In the genomic region with DNA sequence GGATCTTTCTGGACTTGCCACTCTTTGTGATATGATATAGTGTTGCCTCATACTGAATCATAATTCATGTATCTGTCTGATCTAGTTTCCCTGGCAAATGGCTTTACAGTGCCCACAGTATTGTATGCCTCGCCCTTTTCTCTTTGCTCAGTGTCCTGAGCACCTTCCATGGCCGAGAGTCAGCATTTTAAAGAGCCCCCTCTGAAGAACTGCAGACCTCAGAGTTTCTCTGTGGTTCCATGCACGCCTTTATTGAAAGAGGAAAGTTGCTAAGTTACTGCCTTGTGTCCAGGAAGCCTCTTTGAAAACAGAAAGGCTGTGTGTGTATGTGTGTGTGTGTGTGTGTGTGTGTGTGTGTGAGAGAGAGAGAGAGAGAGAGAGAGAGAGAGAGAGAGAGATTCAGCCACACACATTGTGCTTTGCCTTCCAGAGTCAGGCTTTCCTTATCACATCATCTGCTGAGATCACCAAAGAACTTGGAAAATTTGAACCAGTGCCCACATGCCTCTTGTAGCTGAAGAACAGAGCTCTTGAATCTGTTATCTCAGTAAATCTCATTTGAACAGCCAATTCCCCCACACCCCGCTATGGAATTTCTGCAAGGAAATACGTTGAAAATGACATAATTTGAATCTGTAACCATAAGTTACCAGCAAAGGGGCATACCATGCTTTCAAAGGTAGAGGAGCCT, we compare ENCODE assay signal across 11 mouse cellular contexts.
A peak's percentile ranks its signal among the peaks of the same experiment; 100 is the strongest.
DNase-seq lines count a peak whose midpoint lies in the region; ATAC-seq and TF ChIP-seq lines count a peak whose summit lies in the region.
"Had no signal": no experiment of that assay in that cellular context is flagged by ENCODE, and none has a peak within 500 bp of the region (broad histone marks: within the 10 kb centered on the region; RNA-seq: fewer than 3 reads in every experiment).

No protein-coding gene starts in this region.

- H3K4me1 ChIP-seq in stomach, embryonic 15.5 days, result no peaks in the 10 kb centered on the region
- no peaks in the 10 kb centered on the region; the same call in 1 of the 2 replicates for H3K4me1 ChIP-seq in stomach, postnatal 0 days (replicated peaks; ENCODE audit: control insufficient read depth, insufficient read depth)

- H3K27ac ChIP-seq in gastrocnemius, adult 2 months, result peak overlapping the region; percentile 58
- H3K27ac ChIP-seq in stomach, embryonic 15.5 days, result peak overlapping the region; percentile 18; the same call in 1 of the 2 replicates
- no peak overlapping the region for H3K27ac ChIP-seq in stomach, postnatal 0 days (replicated peaks)
- H3K27ac ChIP-seq: layer of hippocampus, adult 2 months had no signal

- H3K27me3 ChIP-seq in stomach, embryonic 15.5 days (replicated peaks), result no peaks in the 10 kb centered on the region
- H3K27me3 ChIP-seq in stomach, postnatal 0 days (ENCODE audit: control insufficient read depth, insufficient read depth, low read length), result no peaks in the 10 kb centered on the region

- 46% methylated on average over 5 of the region's 5 CpGs for WGBS in stomach, embryonic 15.5 days
- 38% methylated on average over 5 of the region's 5 CpGs for WGBS in stomach, postnatal 0 days

- no peak for TF ChIP-seq EP300 in stomach, postnatal 0 days (optimal IDR thresholded peaks at IDR 0.05)

- H3K9me3 ChIP-seq in stomach, embryonic 15.5 days, result no peaks in the 10 kb centered on the region
- H3K9me3 ChIP-seq in stomach, postnatal 0 days (ENCODE audit: control insufficient read depth, low read length), result no peaks in the 10 kb centered on the region

- intact Hi-C loops in gastrocnemius, adult 2 months (cut with DNase I), result loop anchor here (10.0 kb wide), 2 partner anchors 119 to 141 kb away; a partner anchor contains a TSS
- intact Hi-C loops in gastrocnemius, postnatal 14 days (cut with DNase I; ENCODE audit: low total_unique reads), result no loop called here

- H3K9ac ChIP-seq in stomach, embryonic 15.5 days, result no peak overlapping the region
- no peak overlapping the region for H3K9ac ChIP-seq in stomach, postnatal 0 days (ENCODE audit: low read length)

- no peak overlapping the region for H3K4me3 ChIP-seq in gastrocnemius, adult 2 months
- H3K4me3 ChIP-seq in stomach, embryonic 15.5 days (replicated peaks), result no peak overlapping the region
- no peak overlapping the region for H3K4me3 ChIP-seq in stomach, postnatal 0 days (ENCODE audit: low read depth, low read length)
- H3K4me3 ChIP-seq: layer of hippocampus, adult 2 months had no signal

- no peak for TF ChIP-seq CTCF in gastrocnemius, adult 2 months (IDR thresholded peaks at IDR 0.05)
- TF ChIP-seq CTCF in stomach, postnatal 0 days (IDR thresholded peaks at IDR 0.05; ENCODE audit: low read depth), result no peak

- no peak overlapping the region for H3K4me2 ChIP-seq in stomach, embryonic 15.5 days
- H3K4me2 ChIP-seq in stomach, postnatal 0 days (replicated peaks; ENCODE audit: low read depth), result no peak overlapping the region

- H3K36me3 ChIP-seq in stomach, embryonic 15.5 days, result no peaks in the 10 kb centered on the region
- no peaks in the 10 kb centered on the region for H3K36me3 ChIP-seq in stomach, postnatal 0 days (ENCODE audit: control insufficient read depth, insufficient read depth, low read length)

- no peak for ATAC-seq in stomach, embryonic 15.5 days (ENCODE audit: insufficient read depth, low FRiP score, low read depth)
- ATAC-seq in stomach, postnatal 0 days (ENCODE audit: low FRiP score, low TSS enrichment), result no peak

- no peak for DNase-seq in gastrocnemius, adult 2 months
- DNase-seq in gastrocnemius, postnatal 14 days, result no peak
- DNase-seq in stomach, postnatal 0 days (ENCODE audit: low spot score), result no peak
- DNase-seq in kidney, postnatal 14 days, result peak; percentile 59
- DNase-seq in yolk sac, embryonic 10.5 days (ENCODE audit: low spot score), result peak; percentile 23
- DNase-seq in adrenal gland, postnatal 4 days (ENCODE audit: low spot score in 2 of 2), result no peak
- no peak for DNase-seq in adipocyte (ENCODE audit: low spot score)
- DNase-seq: cerebellum, postnatal 25 days; gastrocnemius, postnatal 36 days had no signal

Comparison
In these comparisons a context has a peak if more than half of its experiments do, and no peak if none do; other contexts are left out.
1. DNase-seq: peak in kidney, postnatal 14 days (single experiment) and yolk sac, embryonic 10.5 days (single experiment); none in gastrocnemius, adult 2 months (single experiment), gastrocnemius, postnatal 14 days (single experiment), stomach, postnatal 0 days (single experiment), adrenal gland, postnatal 4 days (0 of 2) and adipocyte (single experiment).